Mouse (Mus musculus) CH12.LX (cell line): ENCODE results near the gene Serac1. TPM values are rescaled to one million over a fixed set of nuclear protein-coding genes. Genes with fewer than 3 reads are reported as not detected.

Experiments
- DNase-seq: peaks from one replicate; pipeline ENCODE4 v3.0.0-alpha.2; 2013; ENCODE audit errors: extremely low read depth
- H3K27ac ChIP-seq: 2 replicates; pipeline ENCODE4 v1.5.1; 2012; ENCODE audit warnings: low read depth, mild to moderate bottlenecking, control low read depth, moderate library complexity; ENCODE audit not compliant: insufficient read depth
- H3K27me3 ChIP-seq: replicated peaks from 2 replicates; pipeline ENCODE3; 2012; ENCODE audit warnings: inconsistent platforms
- H3K36me3 ChIP-seq, 2 experiments: replicated peaks in 1 of 2; 2 replicates each; pipeline versions ENCODE3 to v1.6.1; 2012; ENCODE audit warnings: inconsistent platforms in 1 of 2, low read length in 1 of 2, mild to moderate bottlenecking in 1 of 2, mixed read lengths in 1 of 2, moderate library complexity in 1 of 2; ENCODE audit not compliant: control insufficient read depth in 1 of 2, insufficient read depth in 1 of 2
- H3K4me1 ChIP-seq, 2 experiments: 2 replicates each; pipeline ENCODE4 v1.6.1; 2012; ENCODE audit warnings: inconsistent platforms in 1 of 2, moderate library complexity in 1 of 2; ENCODE audit not compliant: insufficient read depth in 2 of 2, control insufficient read depth in 1 of 2
- H3K4me2 ChIP-seq: 2 replicates; pipeline ENCODE4 v1.6.1; 2012; ENCODE audit warnings: low read depth, mild to moderate bottlenecking, control low read depth; ENCODE audit not compliant: poor library complexity, insufficient read depth, severe bottlenecking
- H3K4me3 ChIP-seq, 3 experiments: fragments of 150-350 bp in 1 of 3; sonication (generic) in 1 of 3; replicated peaks in 1 of 3; 2 replicates each; pipeline versions ENCODE3 to v1.5.1; 2011 to 2012; ENCODE audit warnings: low read depth in 2 of 3, low read length in 2 of 3, mild to moderate bottlenecking in 2 of 3, moderate library complexity in 2 of 3, control low read depth in 1 of 3, improper control_type of control experiment in 1 of 3, inconsistent platforms in 1 of 3, mixed read lengths in 1 of 3; ENCODE audit not compliant: poor library complexity in 1 of 3
- H3K79me2 ChIP-seq: replicated peaks from 2 replicates; pipeline ENCODE4 v1.6.1; 2012; ENCODE audit warnings: mild to moderate bottlenecking, moderate library complexity; ENCODE audit not compliant: control insufficient read depth, poor library complexity, insufficient read depth, severe bottlenecking; ENCODE audit errors: extremely low read depth
- H3K9ac ChIP-seq: 2 replicates; pipeline ENCODE4 v1.6.1; 2012; ENCODE audit warnings: low read depth, mild to moderate bottlenecking, control low read depth, moderate library complexity; ENCODE audit not compliant: insufficient read depth
- H3K9me3 ChIP-seq: replicated peaks from 2 replicates; pipeline ENCODE3; 2012; ENCODE audit warnings: low read length, inconsistent platforms, mixed read lengths
- BHLHE40 ChIP-seq: IDR thresholded peaks from 2 replicates; pipeline ENCODE4 v1.6.1; 2011; ENCODE audit warnings: mild to moderate bottlenecking, low read depth, low read length, improper control_type of control experiment
- CTCF ChIP-seq, 2 experiments: IDR thresholded peaks in 1 of 2; conservative IDR thresholded peaks in 1 of 2; 2 replicates each; pipeline ENCODE4 v1.5.1; 2011 to 2012; ENCODE audit warnings: low read depth in 2 of 2, low read length in 2 of 2, improper control_type of control experiment in 1 of 2, inconsistent platforms in 1 of 2, mild to moderate bottlenecking in 1 of 2, moderate library complexity in 1 of 2
- E2F4 ChIP-seq: IDR thresholded peaks from 2 replicates; pipeline ENCODE4 v1.6.1; 2011; ENCODE audit warnings: low read depth, low read length, improper control_type of control experiment; ENCODE audit not compliant: insufficient replicate concordance
- EP300 ChIP-seq: IDR thresholded peaks from 2 replicates; pipeline ENCODE4 v1.6.1; 2011; ENCODE audit warnings: low read length, improper control_type of control experiment
- ETS1 ChIP-seq: conservative IDR thresholded peaks from 2 replicates; pipeline ENCODE4 v1.6.1; 2012; ENCODE audit warnings: low read depth, mild to moderate bottlenecking, inconsistent platforms, low read length, improper control_type of control experiment, moderate library complexity
- HCFC1 ChIP-seq: IDR thresholded peaks from 2 replicates; pipeline ENCODE4 v1.6.1; 2012; ENCODE audit warnings: low read depth, mild to moderate bottlenecking, inconsistent platforms, low read length, improper control_type of control experiment
- JUN ChIP-seq: IDR thresholded peaks from 2 replicates; pipeline ENCODE4 v1.6.1; 2011; ENCODE audit warnings: low read depth, mild to moderate bottlenecking, low read length, improper control_type of control experiment, moderate library complexity; ENCODE audit not compliant: insufficient read depth
- JUND ChIP-seq: conservative IDR thresholded peaks from 2 replicates; pipeline ENCODE4 v1.6.1; 2011; ENCODE audit warnings: low read depth, low read length, improper control_type of control experiment
- KAT2A ChIP-seq: IDR thresholded peaks from 2 replicates; pipeline ENCODE4 v1.6.1; 2012; ENCODE audit warnings: low read length, improper control_type of control experiment, inconsistent platforms; ENCODE audit not compliant: insufficient replicate concordance
- MAFK ChIP-seq: IDR thresholded peaks from 2 replicates; pipeline ENCODE4 v1.6.1; 2011; ENCODE audit warnings: low read length, improper control_type of control experiment; ENCODE audit not compliant: insufficient replicate concordance
- MAX ChIP-seq: IDR thresholded peaks from 2 replicates; pipeline ENCODE4 v1.6.1; 2011; ENCODE audit warnings: low read length, improper control_type of control experiment
- MAZ ChIP-seq: IDR thresholded peaks from 2 replicates; pipeline ENCODE4 v1.6.1; 2012; ENCODE audit warnings: low read depth, mild to moderate bottlenecking, inconsistent platforms, low read length, improper control_type of control experiment, moderate library complexity
- MEF2A ChIP-seq: IDR thresholded peaks from 2 replicates; pipeline ENCODE4 v1.6.1; 2014; ENCODE audit warnings: low read depth, mild to moderate bottlenecking, inconsistent platforms, low read length, improper control_type of control experiment, borderline replicate concordance
- MYC ChIP-seq: IDR thresholded peaks from 2 replicates; pipeline ENCODE4 v1.6.1; 2011; ENCODE audit warnings: low read depth, mild to moderate bottlenecking, improper control_type of control experiment, low read length
- NRF1 ChIP-seq: IDR thresholded peaks from 2 replicates; pipeline ENCODE4 v1.6.1; 2014; ENCODE audit warnings: low read depth, mild to moderate bottlenecking, inconsistent platforms, low read length, improper control_type of control experiment, moderate library complexity
- PAX5 ChIP-seq: IDR thresholded peaks from 2 replicates; pipeline ENCODE4 v1.6.1; 2012; ENCODE audit warnings: low read length, inconsistent platforms, mixed read lengths
- POLR2A ChIP-seq: IDR thresholded peaks from 2 replicates; pipeline ENCODE4 v1.6.1; 2011; ENCODE audit warnings: low read depth, mild to moderate bottlenecking, improper control_type of control experiment, low read length
- RCOR1 ChIP-seq: conservative IDR thresholded peaks from 2 replicates; pipeline ENCODE4 v1.6.1; 2012; ENCODE audit warnings: low read depth, mild to moderate bottlenecking, inconsistent platforms, low read length, improper control_type of control experiment
- SMC3 ChIP-seq: IDR thresholded peaks from 2 replicates; pipeline ENCODE4 v1.6.1; 2011; ENCODE audit warnings: low read depth, low read length, improper control_type of control experiment
- TBP ChIP-seq: conservative IDR thresholded peaks from 2 replicates; pipeline ENCODE4 v1.6.1; 2011; ENCODE audit warnings: low read depth, low read length, improper control_type of control experiment
- TCF12 ChIP-seq: IDR thresholded peaks from 2 replicates; pipeline ENCODE4 v1.6.1; 2014; ENCODE audit warnings: low read depth, mild to moderate bottlenecking, inconsistent platforms, low read length, improper control_type of control experiment
- USF1 ChIP-seq: IDR thresholded peaks from 2 replicates; pipeline ENCODE4 v1.6.1; 2014; ENCODE audit warnings: low read depth, mild to moderate bottlenecking, inconsistent platforms, low read length, improper control_type of control experiment
- USF2 ChIP-seq: conservative IDR thresholded peaks from 2 replicates; pipeline ENCODE4 v1.6.1; 2011; ENCODE audit warnings: low read depth, low read length, improper control_type of control experiment
- ZKSCAN1 ChIP-seq: IDR thresholded peaks from 2 replicates; pipeline ENCODE4 v1.6.1; 2012; ENCODE audit warnings: low read depth, inconsistent platforms, low read length, improper control_type of control experiment, borderline replicate concordance
- ZMIZ1 ChIP-seq: IDR thresholded peaks from 2 replicates; pipeline ENCODE4 v1.6.1; 2012; ENCODE audit warnings: low read depth, mild to moderate bottlenecking, inconsistent platforms, low read length, improper control_type of control experiment
- ZNF384 ChIP-seq: IDR thresholded peaks from 2 replicates; pipeline ENCODE4 v1.6.1; 2012; ENCODE audit warnings: low read depth, low read length, improper control_type of control experiment, inconsistent platforms
- dilution Hi-C: fragments of 300-500 bp; cut with MboI; formaldehyde crosslinking; loops from 2 replicates; pipeline ENCODE4 v1.14.3; 2020; ENCODE audit warnings: low sequenced_read_pairs; ENCODE audit not compliant: extremely low pct_unique_long_range_greater_than_20kb, extremely low pct_ligation_motif_present
- in situ Hi-C: fragments of 300-500 bp; cut with MboI; formaldehyde crosslinking; loops from 3 replicates; pipeline ENCODE4 v1.14.3; 2019; ENCODE audit warnings: low sequenced_read_pairs, low pct_ligation_motif_present, low pct_unique_long_range_greater_than_20kb, mixed read lengths
- polyA plus RNA-seq: library from polyadenylated mRNA; unstranded; fragments of >175 nt; gene quantifications from 2 replicates; pipeline ENCODE4 v1.2.1, GENCODE M21; 2012; ENCODE audit warnings: low read depth; ENCODE audit not compliant: insufficient read length
- total RNA-seq, 2 experiments: library from RNA; depleted of rRNA; stranded (reverse); fragments of 300-350 nt in 1 of 2; fragments of >200 nt in 1 of 2; gene quantifications; 2 replicates each; pipeline ENCODE4 v1.2.3; 2012 to 2014

Serac1 gene
- total and polyA plus RNA-seq, 3 experiments = 1.9 to 2.9 (median 2.1) TPM

DNA sequence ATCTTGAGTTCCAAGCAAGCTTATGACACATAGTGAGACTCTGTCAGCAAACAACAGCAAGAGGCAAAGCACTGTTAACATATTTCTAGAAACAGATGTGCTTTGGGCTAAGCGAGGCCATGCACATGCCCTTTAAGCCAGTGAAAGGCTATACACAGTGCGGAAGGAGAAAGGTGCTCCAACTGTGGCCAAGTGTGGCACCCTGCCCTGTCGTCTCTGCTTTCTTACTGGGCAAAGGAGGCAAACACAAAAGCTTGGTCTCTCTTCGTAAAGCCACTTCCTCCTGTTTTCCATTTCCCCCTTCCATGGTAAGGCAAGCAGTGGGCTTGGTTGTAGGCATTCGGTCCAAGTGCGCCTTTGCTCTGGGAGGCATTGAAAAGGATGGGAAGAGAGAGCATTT is 24.0 kb upstream of the Serac1 start:
- TF ChIP-seq EP300 (no peak), MEF2A (no peak), HCFC1 (no peak), ETS1 (no peak), KAT2A (no peak), POLR2A (no peak), JUND (no peak), SMC3 (no peak), ZMIZ1 (no peak), MYC (no peak), USF2 (no peak), ZKSCAN1 (no peak), USF1 (no peak), PAX5 (no peak)
- no peak for DNase-seq
- dilution Hi-C loops = no loop called here
- Histone ChIP-seq H3K27ac (no peak overlapping the region), H3K27me3 (peaks cover 2% of the 10 kb centered on the region), H3K9me3 (no peaks in the 10 kb centered on the region), H3K4me3 (no peak overlapping the region), H3K36me3 (peaks cover 0 to 1% of the 10 kb centered on the region in 2 experiments), H3K4me1 (peaks cover 2 to 13% of the 10 kb centered on the region in 2 experiments; a peak in 2 of 4 replicates), H3K9ac (no peak overlapping the region), H3K4me2 (no peak overlapping the region), H3K79me2 (no peaks in the 10 kb centered on the region)
- in situ Hi-C loops = no loop called here

GRCm38 (mm10) chr17:6102287-6102686 is 22.7 kb upstream of the Serac1 start:
- DNase-seq = no peak
- no peak overlapping the region for H3K9ac ChIP-seq
- H3K4me2 ChIP-seq = no peak overlapping the region
- peaks cover 0 to 5% of the 10 kb centered on the region in 2 experiments; a peak in 2 of 4 replicates for H3K4me1 ChIP-seq
- H3K27ac ChIP-seq = no peak overlapping the region
- in situ Hi-C loops = no loop called here
- H3K36me3 ChIP-seq = peaks cover 0 to 2% of the 10 kb centered on the region in 2 experiments
- dilution Hi-C loops = no loop called here
- H3K4me3 ChIP-seq = no peak overlapping the region
- peaks cover 2% of the 10 kb centered on the region for H3K27me3 ChIP-seq
- H3K79me2 ChIP-seq = no peaks in the 10 kb centered on the region
- TF ChIP-seq NRF1 (no peak), KAT2A (no peak), JUN (no peak), TBP (no peak), MAFK (no peak), TCF12 (no peak), BHLHE40 (no peak), POLR2A (no peak), ZKSCAN1 (no peak), ZNF384 (no peak), MAX (no peak), CTCF (conservative IDR thresholded peaks at IDR 0.05 in 1 of 2, IDR thresholded peaks at IDR 0.05 in 1 of 2; ENCODE audit: low read depth in 2 of 2, low read length in 2 of 2) (no peak), E2F4 (no peak), MAZ (no peak), PAX5 (no peak), EP300 (no peak), RCOR1 (no peak), MYC (no peak)
- H3K9me3 ChIP-seq = no peaks in the 10 kb centered on the region
